Mouse (Mus musculus): ENCODE results near the gene Adamts14.

DNA sequence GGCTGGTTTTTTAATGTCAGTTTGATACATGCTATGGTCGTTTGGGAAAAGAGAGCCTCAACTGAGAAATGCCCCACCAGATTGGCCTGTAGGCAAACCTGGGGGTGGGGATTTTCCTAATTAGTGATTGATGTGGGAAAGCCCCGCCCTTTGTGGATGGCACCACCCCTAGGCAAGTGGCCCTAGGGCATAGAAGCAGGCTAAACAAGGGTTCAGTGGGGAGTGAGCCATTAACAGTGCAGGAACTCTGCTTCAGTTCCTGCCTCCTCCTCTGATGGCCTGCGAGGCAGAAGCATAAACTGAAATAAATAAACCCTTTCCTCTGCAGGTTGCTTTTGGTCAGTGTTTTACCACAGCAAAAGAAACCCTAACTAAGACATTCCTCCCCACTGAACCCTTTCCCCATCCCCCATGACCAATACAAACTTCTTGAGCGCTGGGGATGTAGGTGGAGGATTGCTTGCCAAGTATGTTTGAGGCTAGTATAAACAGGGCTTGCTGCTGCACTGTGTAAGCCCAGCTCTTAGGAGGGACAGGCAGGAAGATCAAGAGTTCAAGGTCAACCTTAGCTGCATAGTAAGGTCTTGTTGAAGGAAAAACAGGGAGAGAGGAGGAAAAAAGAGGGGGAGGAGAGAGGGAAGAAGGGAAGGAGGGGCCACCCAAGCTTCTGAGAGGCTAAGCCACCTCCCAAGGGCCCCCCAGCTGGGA lies 36.4 kb downstream of the Adamts14 start:
- TF ChIP-seq CTCF (IDR thresholded peaks at IDR 0.05; ENCODE audit: low read depth, low read length): no peak
- no peak for TF ChIP-seq GATA1 (IDR thresholded peaks at IDR 0.05; ENCODE audit: borderline replicate concordance, low read length)
- no peak for TF ChIP-seq POLR2AphosphoS5 (IDR thresholded peaks at IDR 0.05; ENCODE audit: insufficient replicate concordance, low read depth, low read length)
